Mouse (Mus musculus) hindbrain, postnatal 0 days (tissue): ENCODE measurements around the gene Pde4d. TPM values are rescaled to one million over a fixed set of nuclear protein-coding genes. Genes with fewer than 3 reads are reported as not detected.

Experiments
- ATAC-seq: fragments of 200-750 bp; cut with Nextera tagmentation; 2 replicates; pipeline ENCODE4 v1.8.0; 2017; ENCODE audit warnings: mild to moderate bottlenecking, moderate TSS enrichment, moderate library complexity
- DNase-seq: peaks from one replicate; pipeline ENCODE4 v3.0.0-alpha.2; 2015; ENCODE audit warnings: low spot score
- H3K27ac ChIP-seq: fragments of 300-500 bp; sonication (generic); 2 replicates; pipeline ENCODE4 v1.5.1; 2014; ENCODE audit warnings: mild to moderate bottlenecking
- H3K27me3 ChIP-seq: fragments of 300-500 bp; sonication (generic); 2 replicates; pipeline ENCODE4 v1.6.1; 2014; ENCODE audit warnings: low read length, mixed read lengths; ENCODE audit not compliant: insufficient read depth
- H3K36me3 ChIP-seq: fragments of 300-500 bp; sonication (generic); 2 replicates; pipeline ENCODE4 v1.6.1; 2014; ENCODE audit warnings: low read length, mixed read lengths; ENCODE audit not compliant: insufficient read depth
- H3K4me1 ChIP-seq: fragments of 300-500 bp; sonication (generic); 2 replicates; pipeline ENCODE4 v1.6.1; 2014; ENCODE audit warnings: antibody characterized with exemption, low read length, mixed read lengths; ENCODE audit not compliant: insufficient read depth
- H3K4me2 ChIP-seq: fragments of 300-500 bp; sonication (generic); 2 replicates; pipeline ENCODE4 v1.6.1; 2014; ENCODE audit warnings: low read depth, mild to moderate bottlenecking, low read length, moderate library complexity, mixed read lengths
- H3K4me3 ChIP-seq: fragments of 300-500 bp; sonication (generic); 2 replicates; pipeline ENCODE4 v1.5.1; 2014; ENCODE audit warnings: low read length
- H3K9ac ChIP-seq: fragments of 300-500 bp; sonication (generic); replicated peaks from 2 replicates; pipeline ENCODE4 v1.6.1; 2014; ENCODE audit warnings: mild to moderate bottlenecking, low read length, moderate library complexity, mixed read lengths
- H3K9me3 ChIP-seq: fragments of 300-500 bp; sonication (generic); 2 replicates; pipeline ENCODE4 v1.6.1; 2016; ENCODE audit warnings: low read length, mixed read lengths
- CTCF ChIP-seq: IDR thresholded peaks from 2 replicates; pipeline ENCODE4 v1.5.1; 2016; ENCODE audit warnings: antibody characterized with exemption, control low read depth, low read depth
- WGBS: fragments of 180-500 bp; shearing (Covaris S2); extraction: QIAGEN DNeasy Blood & Tissue Kit; methylation state at CpG from one replicate; pipeline ENCODE4 v1.1.7; 2014; 5-methylcytosine and 5-hydroxymethylcytosine counted together
- polyA plus RNA-seq: library from polyadenylated mRNA; unstranded; fragments of >200 nt; fragmentation: Nextera tagmentation; extraction: Ambion mirVana; gene quantifications from 2 replicates; pipeline ENCODE4 v1.2.1, GENCODE M21; 2015
- total RNA-seq: library from RNA; depleted of rRNA; stranded (reverse); fragments of >200 nt; gene quantifications from 2 replicates; pipeline ENCODE4 v1.2.3, GENCODE M21; 2014

The Pde4d gene
- total and polyA plus RNA-seq, 2 experiments from 2014 or later, result 19.3 to 77.1 TPM

DNA sequence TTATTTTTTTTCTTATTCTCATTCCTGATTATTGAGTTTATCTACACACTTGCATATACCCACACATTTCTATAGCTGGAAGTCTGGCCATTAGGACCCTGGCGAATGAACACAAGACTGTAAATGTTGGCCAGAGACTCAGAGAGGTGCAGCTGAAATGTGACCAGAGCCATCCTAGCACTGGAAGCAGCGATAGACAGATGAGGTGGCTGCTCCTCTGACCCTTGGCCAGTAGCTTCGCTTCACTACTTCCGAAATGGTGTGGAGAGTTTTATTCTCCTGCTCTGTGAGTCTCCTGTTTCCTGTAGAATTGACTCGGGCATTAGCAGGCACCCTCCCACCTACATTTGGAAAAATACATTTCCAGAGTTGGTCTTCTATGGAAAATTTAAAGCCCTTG, 1212.4 kb downstream of the Pde4d start:
- H3K27ac ChIP-seq, result no peak overlapping the region
- H3K9me3 ChIP-seq, result no peaks in the 10 kb centered on the region
- H3K27me3 ChIP-seq, result no peaks in the 10 kb centered on the region
- H3K9ac ChIP-seq, result no peak overlapping the region
- TF ChIP-seq CTCF, result no peak
- DNase-seq (no peak), ATAC-seq (no peak)
- H3K4me1 ChIP-seq, result peaks cover 10% of the 10 kb centered on the region; the same call in 1 of the 2 replicates
- no peak overlapping the region for H3K4me3 ChIP-seq
- no peak overlapping the region for H3K4me2 ChIP-seq
- no peaks in the 10 kb centered on the region for H3K36me3 ChIP-seq
- 67% methylated on average over 5 of the region's 5 CpGs for WGBS

GRCm38 (mm10) chr13:109662731-109663130, 1213.0 kb downstream of the Pde4d start:
- Histone ChIP-seq H3K4me2 (no peak overlapping the region), H3K4me1 (peaks cover 10% of the 10 kb centered on the region; the same call in 1 of the 2 replicates), H3K36me3 (no peaks in the 10 kb centered on the region), H3K9ac (no peak overlapping the region), H3K4me3 (no peak overlapping the region), H3K9me3 (no peaks in the 10 kb centered on the region), H3K27ac (no peak overlapping the region), H3K27me3 (no peaks in the 10 kb centered on the region)
- WGBS, result 73% methylated on average over 3 of the region's 3 CpGs
- no peak for TF ChIP-seq CTCF
- DNase-seq (no peak), ATAC-seq (no peak)

- H3K9ac ChIP-seq, result no peak overlapping the region
- H3K27ac ChIP-seq, result peak overlapping the region; percentile 41; the same call in 1 of the 2 replicates
- no peaks in the 10 kb centered on the region for H3K9me3 ChIP-seq
- H3K36me3 ChIP-seq, result no peaks in the 10 kb centered on the region
- DNase-seq (peak; percentile 43), ATAC-seq (peak; percentile 69)
- 45% methylated on average over 10 of the region's 10 CpGs for WGBS
- H3K27me3 ChIP-seq, result no peaks in the 10 kb centered on the region
- TF ChIP-seq CTCF, result no peak
- H3K4me1 ChIP-seq, result peaks cover 10% of the 10 kb centered on the region; the same call in 1 of the 2 replicates
- H3K4me3 ChIP-seq, result no peak overlapping the region
- no peak overlapping the region for H3K4me2 ChIP-seq
Measured at GRCm38 (mm10) chr13:109664956-109665802, 1215.4 kb downstream of the Pde4d start.

- Histone ChIP-seq H3K36me3 (no peaks in the 10 kb centered on the region), H3K9me3 (no peaks in the 10 kb centered on the region), H3K9ac (no peak overlapping the region), H3K4me2 (no peak overlapping the region), H3K4me1 (peaks cover 10% of the 10 kb centered on the region; the same call in 1 of the 2 replicates), H3K4me3 (no peak overlapping the region), H3K27ac (no peak overlapping the region), H3K27me3 (no peaks in the 10 kb centered on the region)
- DNase-seq (no peak), ATAC-seq (no peak)
- 85% methylated on average over 10 of the region's 10 CpGs for WGBS
- TF ChIP-seq CTCF, result no peak
Measured at GRCm38 (mm10) chr13:109665803-109666403, 1216.2 kb downstream of the Pde4d start.

GRCm38 (mm10) chr13:109669965-109670364, 1220.2 kb downstream of the Pde4d start:
- ATAC-seq, result no peak
- Histone ChIP-seq H3K27ac (no peak overlapping the region), H3K4me2 (no peak overlapping the region), H3K4me3 (no peak overlapping the region), H3K9ac (no peak overlapping the region), H3K27me3 (no peaks in the 10 kb centered on the region), H3K4me1 (peaks cover 9% of the 10 kb centered on the region; the same call in 1 of the 2 replicates), H3K36me3 (no peaks in the 10 kb centered on the region), H3K9me3 (no peaks in the 10 kb centered on the region)
- no peak for TF ChIP-seq CTCF
- no peak for DNase-seq
- WGBS, result 80% methylated on average over 4 of the region's 4 CpGs

DNA sequence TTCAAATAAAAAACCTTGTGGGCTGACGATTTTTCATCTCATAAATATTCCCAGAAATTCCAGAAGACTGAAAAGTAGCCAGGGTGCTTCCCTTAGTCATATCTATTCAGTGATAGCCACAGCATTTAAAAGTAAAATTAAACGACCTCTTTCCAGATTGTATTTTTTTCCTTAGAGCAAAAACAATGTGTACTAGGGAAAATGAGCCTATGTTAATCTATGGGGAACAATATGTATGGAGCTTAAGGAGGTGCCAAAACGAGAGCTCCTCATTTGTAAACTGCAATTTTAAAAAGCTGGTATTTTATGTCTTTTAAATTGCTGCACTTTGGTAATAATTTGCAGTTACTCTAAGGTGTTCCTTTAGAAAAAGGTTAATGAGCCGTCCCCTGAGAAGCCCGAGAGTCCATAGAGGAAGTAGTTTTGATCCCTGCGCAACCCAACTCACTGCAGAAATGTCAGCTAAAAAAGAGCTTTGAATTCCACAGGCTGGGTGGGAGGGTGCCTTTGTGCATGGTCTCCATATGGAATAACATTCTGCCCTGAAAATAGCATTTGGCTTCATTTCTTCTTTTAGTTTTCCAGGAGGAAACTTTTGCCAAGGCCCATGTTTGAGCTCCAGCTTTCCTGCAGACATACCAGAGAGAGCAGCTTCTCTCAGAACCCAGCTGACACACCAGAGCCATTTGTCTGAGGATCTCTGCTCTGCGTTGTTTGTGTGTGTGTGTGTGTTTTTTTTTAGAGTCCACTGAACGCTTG, 1222.0 kb downstream of the Pde4d start:
- Histone ChIP-seq H3K4me2 (no peak overlapping the region), H3K27me3 (no peaks in the 10 kb centered on the region), H3K4me3 (no peak overlapping the region), H3K4me1 (no peaks in the 10 kb centered on the region), H3K27ac (no peak overlapping the region), H3K9me3 (no peaks in the 10 kb centered on the region), H3K36me3 (no peaks in the 10 kb centered on the region), H3K9ac (no peak overlapping the region)
- ATAC-seq, result no peak
- DNase-seq, result no peak
- 56% methylated on average over 8 of the region's 8 CpGs for WGBS
- no peak for TF ChIP-seq CTCF
